Mouse (Mus musculus): ENCODE measurements around the gene Ammecr1.
A peak's percentile ranks its signal among the peaks of the same experiment; 100 is the strongest.

Gene Ammecr1

DNA sequence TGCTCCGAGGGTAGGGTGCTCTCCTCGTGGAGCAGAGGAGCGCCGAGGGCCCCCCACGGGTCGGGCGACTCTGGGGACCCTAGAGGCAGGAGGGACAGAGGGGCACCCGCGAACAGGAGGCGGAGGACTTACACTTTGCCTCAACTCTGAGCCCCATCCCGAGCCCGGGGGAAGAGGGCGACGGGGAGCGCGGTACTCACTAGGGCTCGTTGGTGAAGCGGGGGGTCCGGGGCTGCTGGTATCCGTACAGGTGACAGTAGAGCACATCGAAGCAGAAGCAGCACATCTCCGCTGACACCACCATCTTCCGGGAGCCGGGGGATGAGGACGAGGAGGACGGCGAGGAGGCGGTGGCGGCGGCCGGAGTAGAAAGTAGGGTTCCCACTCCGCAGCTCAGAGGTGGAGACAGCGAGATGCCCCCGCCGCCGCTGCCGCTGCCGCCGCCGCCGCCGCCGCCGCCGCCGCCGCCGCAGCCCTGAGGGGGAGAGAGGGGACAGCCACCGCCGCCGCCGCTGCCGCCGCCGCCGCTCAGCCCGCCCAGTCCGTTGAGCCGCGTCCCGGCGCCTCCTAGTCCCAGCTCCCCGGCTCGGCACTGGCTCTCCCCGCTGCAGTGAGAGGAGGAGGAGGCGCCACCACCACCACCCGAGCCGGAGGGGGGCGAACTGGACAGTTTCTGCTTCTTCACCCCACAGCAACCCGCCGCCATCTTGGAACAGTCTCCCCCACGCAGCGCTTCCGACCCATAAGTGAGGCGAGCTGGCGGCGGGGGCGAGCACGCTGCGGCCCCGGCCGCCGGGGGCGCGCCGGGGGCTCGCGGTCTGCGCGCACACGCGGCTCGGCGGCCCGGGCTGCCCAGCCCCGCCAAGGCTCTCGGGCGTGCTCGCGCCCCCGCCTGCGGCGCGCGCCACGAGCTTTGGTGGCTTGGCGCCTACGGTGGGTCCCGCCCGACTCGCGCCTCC lies at the start of gene Ammecr1:
Gene Ammecr1 (minus strand): TSS at position 721 of the 959 bp plus-strand sequence.
- DNase-seq (ENCODE audit: low read depth in 2 of 2, low spot score in 2 of 2), result peak; percentile 60 to 66

DNA sequence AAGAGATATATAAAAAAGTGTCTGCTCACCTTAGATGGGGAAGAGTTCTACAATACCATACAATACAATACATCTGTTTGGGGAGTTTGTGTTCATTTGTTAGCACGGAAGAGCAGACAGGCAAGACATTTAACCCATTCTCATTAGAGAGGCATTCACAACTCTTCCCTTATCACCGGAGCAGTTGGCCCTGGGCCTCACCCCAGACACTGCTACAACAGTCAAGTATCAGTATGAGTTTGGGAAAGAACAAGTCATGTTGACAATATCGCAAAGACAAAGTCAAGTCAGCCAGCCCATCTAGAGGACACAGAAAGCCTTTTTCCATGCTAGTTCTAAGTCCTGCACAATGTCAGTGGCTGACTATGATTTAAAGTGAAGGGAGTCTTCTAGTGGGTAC lies 47.6 kb upstream of the Ammecr1 start:
- no peak for DNase-seq (ENCODE audit: low read depth in 2 of 2, low spot score in 2 of 2)

- no peak for DNase-seq (ENCODE audit: low read depth in 2 of 2, low spot score in 2 of 2)
These were observed 45.8 kb upstream of the Ammecr1 start for GRCm38 (mm10) chrX:143012334-143012733.

DNA sequence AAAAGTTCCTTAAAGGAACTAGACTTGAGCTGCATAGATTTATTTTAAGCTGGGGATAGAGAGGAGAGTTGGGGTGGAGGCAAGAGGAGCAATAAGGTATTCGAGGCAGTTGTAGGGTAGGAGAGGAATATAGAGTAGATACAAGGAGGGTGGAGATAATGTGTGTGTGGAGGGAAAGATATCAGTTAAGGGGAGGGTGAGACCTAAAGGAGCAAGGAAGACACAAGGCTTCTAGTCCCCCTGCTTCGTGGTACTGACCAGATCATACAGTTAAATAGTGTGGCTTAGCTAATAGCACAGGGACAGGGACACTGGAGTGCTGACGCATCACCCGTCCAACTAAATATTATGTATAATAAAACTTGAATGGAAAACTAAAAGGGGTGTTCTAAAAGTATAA lies 45.3 kb upstream of the Ammecr1 start:
- no peak for DNase-seq (ENCODE audit: low read depth in 2 of 2, low spot score in 2 of 2)

DNA sequence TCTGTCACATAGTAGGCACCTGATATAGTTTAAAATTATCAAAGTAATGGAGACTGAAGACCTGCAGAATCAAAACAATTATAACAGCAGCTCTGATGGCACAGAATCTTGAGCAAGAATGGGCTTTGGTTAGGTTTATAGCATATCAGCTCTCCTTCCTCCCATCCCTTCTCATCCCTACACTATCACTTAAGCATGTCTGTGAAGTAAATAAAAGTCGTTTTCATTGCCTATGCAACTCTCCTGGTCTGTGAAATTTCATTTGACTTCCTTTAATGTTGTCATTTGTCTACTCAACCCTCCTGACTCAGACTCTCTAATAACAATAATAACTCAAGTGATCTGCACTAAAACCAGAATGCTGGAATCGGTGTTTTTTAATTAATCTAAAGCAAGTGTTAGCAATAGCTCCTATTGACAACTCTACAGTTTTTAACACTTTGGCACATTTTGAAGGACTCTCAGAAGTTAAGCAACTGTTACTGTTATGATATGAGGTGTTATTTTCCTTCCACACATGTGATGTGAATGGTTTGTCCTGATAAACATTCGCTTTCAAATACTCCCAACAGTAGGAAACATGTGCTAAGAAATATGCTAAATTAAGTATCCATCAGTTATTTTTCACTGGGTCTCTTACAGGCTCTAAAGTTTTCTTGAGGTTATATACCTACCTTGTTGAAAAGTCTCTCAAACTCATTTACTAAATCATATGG lies 37.8 kb upstream of the Ammecr1 start:
- DNase-seq (ENCODE audit: low read depth in 2 of 2, low spot score in 2 of 2), result no peak

DNA sequence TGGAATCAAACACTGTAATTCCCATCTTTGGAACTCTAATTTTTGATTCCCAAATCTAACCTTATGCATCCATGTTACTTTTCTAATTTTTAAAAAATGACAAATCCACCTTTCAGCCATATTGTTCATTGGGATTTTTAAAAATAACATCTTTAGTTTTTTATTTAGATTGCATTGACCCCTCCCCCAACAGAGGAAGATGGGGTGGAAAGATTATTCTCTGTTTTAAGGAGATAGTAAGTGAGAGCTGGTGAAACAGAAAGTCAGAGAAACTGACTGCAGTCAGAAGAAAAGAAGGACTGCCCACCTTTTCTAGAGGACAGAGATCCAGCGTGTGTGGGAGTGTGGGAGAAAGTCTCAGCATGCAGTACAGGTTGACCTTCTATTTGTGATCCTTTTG lies 30.7 kb upstream of the Ammecr1 start:
- DNase-seq (ENCODE audit: low read depth in 2 of 2, low spot score in 2 of 2), result no peak

DNA sequence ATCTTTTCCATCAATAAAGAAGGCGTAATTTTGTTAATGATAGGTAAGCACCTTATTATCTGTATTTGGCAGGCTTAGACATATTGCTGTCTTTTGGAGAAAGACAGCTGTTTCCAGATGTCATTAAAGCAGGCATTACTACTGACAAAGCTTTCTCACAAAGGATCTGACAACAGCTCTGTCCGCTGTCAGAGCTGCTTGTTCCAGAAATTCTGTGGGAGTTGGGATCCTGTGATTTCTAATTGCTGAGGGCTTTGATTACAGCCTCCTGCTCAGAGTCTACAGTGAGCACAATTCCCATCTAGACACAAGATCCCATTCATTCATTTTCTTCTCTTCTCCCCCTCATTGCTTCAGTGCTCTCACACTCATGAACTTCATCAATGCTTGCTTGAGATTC lies 28.0 kb upstream of the Ammecr1 start:
- DNase-seq (ENCODE audit: low read depth in 2 of 2, low spot score in 2 of 2), result no peak

DNA sequence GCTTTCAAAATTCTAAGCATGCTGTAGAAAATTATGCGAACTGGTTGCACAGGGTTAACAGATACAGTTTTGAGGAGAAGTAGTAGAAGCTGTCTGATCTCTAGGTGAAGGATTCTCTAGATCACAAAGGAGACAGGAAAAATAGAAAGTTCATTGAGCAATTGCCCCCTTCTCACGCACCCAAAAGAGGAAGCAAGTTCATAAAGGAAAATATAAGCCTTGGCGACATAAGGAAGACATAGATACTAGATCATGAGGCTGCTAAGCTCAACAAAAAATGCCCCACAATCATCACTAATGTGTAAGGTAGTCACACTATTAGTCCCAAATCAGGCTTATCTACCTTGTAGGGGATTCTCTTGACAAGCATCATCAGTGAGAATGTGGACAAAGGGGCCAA lies 17.6 kb upstream of the Ammecr1 start:
- DNase-seq (ENCODE audit: low read depth in 2 of 2, low spot score in 2 of 2), result no peak

DNA sequence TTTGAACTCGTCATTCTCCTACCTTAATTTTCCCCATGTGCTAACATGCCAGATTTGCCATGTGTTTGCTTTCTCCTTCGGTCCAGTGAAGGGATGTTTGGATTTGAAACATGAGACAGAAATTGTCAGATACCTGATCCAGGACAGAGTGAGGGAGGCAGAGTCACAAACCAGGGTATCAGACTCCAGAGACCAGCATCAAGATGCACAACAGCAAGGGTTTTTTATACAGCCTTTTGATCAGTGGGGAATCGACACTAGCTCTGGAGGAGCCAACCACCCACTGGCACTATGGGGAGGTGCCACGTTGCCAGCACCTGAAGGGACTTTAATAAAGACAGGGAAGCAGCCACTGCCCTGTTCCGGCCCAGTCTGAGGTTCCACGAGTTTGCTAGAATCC lies 17.1 kb upstream of the Ammecr1 start:
- no peak for DNase-seq (ENCODE audit: low read depth in 2 of 2, low spot score in 2 of 2)

DNA sequence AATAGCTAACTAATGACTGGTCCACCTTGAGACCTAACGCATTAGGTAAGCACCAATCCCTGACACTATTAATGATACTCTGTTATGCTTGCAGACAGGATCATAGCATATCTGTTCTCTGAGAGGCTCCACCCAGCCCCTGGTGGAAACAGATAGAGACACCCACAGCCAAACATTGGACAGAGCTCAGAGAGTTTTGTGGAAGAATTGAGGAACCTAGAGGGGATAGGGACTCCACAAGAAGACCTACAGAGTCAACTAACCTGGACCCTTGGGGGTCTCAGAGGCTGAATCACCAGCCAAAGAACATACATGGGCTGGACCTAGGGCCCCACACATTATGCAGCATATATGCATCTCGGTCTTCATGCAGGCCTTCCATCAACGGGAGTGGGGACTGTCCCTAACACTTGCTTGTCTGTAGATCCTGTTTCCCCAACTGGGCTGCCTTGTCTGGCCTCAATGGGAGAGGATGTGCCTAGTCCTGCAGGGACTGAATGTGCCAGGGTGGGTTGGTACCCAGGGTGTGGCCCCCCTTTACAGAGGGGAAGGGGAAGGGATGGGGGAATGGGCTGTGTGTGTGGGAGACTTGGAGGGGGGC lies 15.1 kb upstream of the Ammecr1 start:
- DNase-seq (ENCODE audit: low read depth in 2 of 2, low spot score in 2 of 2), result no peak

- no peak for DNase-seq (ENCODE audit: low read depth in 2 of 2, low spot score in 2 of 2)
These were observed 14.5 kb upstream of the Ammecr1 start for GRCm38 (mm10) chrX:142980855-142981529.

DNA sequence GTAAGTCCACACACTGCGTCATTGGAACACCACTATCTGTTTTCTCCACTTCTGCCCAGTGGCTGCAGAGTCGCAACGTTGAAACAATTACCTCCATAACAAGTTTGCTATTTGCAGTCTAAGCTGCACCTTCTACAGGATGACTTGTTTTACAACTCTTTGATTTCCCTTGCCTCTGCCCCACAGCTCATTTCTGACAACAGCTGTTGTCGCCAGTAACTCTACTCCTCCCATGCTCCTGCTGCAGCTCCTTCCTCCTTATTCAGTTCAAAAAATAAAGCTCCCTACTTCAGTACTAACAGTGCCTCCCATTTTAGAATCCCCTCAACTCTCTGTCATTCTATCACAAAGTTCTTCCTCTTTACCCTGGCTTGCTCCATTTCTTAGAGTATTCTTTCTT lies 12.7 kb upstream of the Ammecr1 start:
- DNase-seq (ENCODE audit: low read depth in 2 of 2, low spot score in 2 of 2), result no peak

DNA sequence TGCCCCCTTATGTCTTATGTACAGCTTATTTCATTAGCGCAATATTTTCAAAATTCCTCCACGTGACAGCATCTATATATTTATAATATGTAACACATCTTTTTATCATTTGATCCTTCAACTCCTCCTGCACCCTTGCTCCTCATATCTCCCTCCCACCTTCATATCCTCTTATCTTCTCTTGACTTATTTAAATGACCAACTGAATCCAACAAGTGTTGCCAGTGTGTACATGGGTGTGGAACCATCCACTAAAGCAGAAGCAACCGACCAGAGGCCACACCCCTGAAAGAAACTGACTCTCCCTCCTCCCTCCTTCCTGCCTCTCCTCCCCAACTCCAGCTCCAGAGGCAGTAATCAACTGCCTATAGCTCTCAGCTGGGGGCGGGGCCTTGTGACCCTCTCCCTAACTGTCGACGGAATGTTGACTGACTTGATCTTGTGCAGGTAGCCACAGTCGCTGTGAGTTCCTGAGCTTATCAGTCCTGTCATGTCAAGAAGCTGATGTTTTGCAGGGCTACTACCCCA lies 6.0 kb upstream of the Ammecr1 start:
- DNase-seq (ENCODE audit: low read depth in 2 of 2, low spot score in 2 of 2), result no peak

DNA sequence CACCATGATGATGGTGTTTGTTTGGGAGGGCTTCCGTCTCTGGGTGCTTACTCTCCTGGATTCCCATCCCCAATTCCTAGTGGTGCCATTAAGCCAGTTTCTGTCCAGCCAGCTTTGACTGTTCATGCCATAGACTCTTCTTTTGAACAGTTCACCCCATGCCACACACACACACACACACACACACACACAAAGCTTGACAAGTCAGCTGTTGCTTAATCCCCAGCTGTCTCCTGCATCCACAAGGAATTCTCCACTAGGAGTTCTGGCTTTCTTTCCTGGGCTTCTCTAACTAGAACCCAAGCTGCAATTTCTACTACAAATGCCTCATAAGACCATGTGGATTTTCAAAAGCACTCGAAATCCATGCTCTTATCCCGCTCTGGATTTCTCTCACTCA lies 5.2 kb upstream of the Ammecr1 start:
- no peak for DNase-seq (ENCODE audit: low read depth in 2 of 2, low spot score in 2 of 2)

DNA sequence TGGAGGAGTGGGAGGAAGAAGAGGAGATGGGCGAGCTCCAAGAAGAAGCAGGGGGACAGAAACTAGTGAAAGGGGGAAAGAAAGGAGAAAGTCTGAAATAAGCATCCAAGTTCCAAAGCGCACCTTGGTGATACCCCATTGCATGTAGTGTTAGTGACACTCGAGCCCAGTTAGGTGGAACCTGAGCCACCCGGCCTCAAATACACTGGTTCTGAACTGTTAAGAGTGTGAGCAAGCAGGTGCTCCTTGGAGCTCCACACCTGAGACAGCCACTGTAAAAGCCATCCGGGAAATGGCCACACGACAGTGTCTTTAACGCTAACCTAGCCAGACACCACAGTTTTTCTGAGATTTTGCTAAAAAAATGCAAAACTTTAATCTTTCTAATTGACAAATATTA lies 539 bp upstream of the Ammecr1 start:
- peak in 1 of 2 experiments; percentile 4 for DNase-seq (ENCODE audit: low read depth in 2 of 2, low spot score in 2 of 2)

DNA sequence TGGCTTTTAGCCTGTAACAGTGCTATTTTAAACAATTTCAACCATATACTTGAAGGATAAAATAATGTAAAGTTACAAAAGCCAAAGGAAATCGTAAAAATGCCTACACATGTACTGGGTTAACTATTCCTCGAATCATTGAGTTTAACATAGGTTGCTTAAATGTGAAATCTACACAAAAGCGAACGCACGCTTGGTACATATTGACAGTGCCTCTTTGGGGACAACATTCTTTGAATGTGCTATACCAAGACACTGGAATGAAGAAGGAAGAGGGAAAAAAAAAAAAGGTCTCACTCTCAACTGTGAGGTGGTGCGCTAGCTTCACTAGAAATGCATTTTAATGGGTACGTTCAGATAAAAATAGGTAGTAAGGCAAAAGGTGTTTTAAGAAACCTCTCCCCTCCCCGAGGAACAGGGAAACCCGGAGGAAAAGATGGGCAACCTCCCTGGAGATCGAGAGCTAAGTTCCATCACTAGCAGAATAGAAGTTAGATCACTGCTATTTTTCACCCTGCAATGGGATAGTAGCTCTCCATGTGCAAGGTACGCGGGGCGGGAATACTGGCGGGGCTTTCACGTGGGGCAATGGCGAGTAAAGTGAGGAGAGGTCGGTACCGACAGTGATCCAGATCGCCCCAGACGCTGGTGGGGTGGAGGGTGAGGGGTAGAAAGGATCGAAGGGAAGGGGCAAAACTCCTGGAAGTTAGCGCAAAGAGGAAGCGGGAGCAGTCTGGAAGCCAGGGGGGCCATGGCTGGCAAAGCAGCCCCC lies 1.1 kb downstream of the Ammecr1 start:
- DNase-seq (ENCODE audit: low read depth in 2 of 2, low spot score in 2 of 2), result no peak

GRCm38 (mm10) chrX:142960434-142960833 lies 6.1 kb downstream of the Ammecr1 start:
- DNase-seq (ENCODE audit: low read depth in 2 of 2, low spot score in 2 of 2), result no peak

DNA sequence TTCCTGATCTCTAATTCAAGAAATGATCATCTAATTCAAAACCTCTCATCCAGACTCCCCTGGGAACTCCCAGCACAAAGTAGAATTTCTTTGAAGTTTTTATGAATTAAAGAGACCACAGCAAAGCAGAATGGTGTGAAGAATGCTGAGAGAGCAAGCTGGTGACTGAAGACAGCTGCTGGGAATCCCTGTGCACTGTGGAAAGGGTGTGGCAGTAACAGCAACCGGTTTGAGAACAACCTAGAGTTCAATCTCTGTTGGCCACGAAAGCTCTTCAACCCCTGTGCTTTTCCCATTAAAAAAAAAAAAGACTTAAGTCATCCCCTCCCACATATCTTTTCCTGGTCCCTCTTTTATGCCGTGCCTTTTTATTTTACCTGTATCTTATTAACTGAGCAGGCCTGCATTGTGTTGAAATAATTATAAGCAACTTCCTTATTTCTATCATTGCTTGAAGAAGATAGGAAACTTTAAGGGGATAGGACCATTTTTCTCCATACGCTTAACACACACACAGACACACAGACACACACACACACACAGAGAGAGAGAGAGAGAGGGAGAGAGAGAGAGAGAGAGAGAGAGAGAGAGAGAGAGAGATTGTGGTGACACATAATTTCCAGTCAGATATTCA lies 6.7 kb downstream of the Ammecr1 start:
- DNase-seq (ENCODE audit: low read depth in 2 of 2, low spot score in 2 of 2), result no peak

- no peak for DNase-seq (ENCODE audit: low read depth in 2 of 2, low spot score in 2 of 2)
These were observed 38.1 kb downstream of the Ammecr1 start for GRCm38 (mm10) chrX:142928430-142928829.

- DNase-seq (ENCODE audit: low read depth in 2 of 2, low spot score in 2 of 2), result no peak
These were observed 49.1 kb downstream of the Ammecr1 start for GRCm38 (mm10) chrX:142917394-142917793.
